Mouse (Mus musculus): ENCODE measurements around the gene Prss45. TPM values are rescaled to one million over a fixed set of nuclear protein-coding genes. Genes with fewer than 3 reads are reported as not detected.

The Prss45 gene
- total and polyA plus RNA-seq, 3 experiments = not detected

DNA sequence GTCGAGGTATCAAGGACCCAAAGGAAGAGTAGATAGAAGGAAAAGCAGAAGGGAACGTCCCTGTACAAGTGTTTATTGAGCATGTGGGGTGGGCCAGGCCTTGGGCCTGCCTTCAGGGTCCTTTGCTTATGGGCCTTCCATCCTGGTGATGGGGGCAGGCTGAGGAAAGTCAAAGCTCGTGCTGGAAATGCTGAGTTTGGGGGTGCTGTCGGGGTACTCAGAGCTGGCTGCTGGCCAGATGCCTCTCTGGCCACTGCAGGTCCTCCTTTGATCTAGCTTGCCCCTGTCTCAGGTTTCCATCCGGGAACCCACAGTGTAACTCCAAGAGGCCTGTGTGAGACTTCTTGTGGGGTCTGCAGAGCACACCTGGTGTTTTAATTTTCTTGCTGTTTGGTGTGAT, 24.1 kb downstream of the Prss45 start:
- no peak for TF ChIP-seq HCFC1 (IDR thresholded peaks at IDR 0.05; ENCODE audit: low read depth, low read length)
- no peak overlapping the region for H3K4me2 ChIP-seq (ENCODE audit: insufficient read depth, low read depth, poor library complexity, severe bottlenecking)
- no peaks in the 10 kb centered on the region for H3K36me3 ChIP-seq (replicated peaks in 1 of 2; ENCODE audit: control insufficient read depth in 1 of 2, insufficient read depth in 1 of 2, low read length in 1 of 2)
- no peak for DNase-seq (ENCODE audit: extremely low read depth)
- H3K27ac ChIP-seq (ENCODE audit: insufficient read depth, low read depth) = no peak overlapping the region
- no peak overlapping the region for H3K4me3 ChIP-seq (replicated peaks in 1 of 3; ENCODE audit: low read depth in 2 of 3, low read length in 2 of 3, poor library complexity in 1 of 3)
- H3K9me3 ChIP-seq (replicated peaks; ENCODE audit: low read length) = no peaks in the 10 kb centered on the region
- peaks cover 5% of the 10 kb centered on the region for H3K27me3 ChIP-seq (replicated peaks)
- in situ Hi-C loops (cut with MboI; ENCODE audit: low pct_ligation_motif_present, low pct_unique_long_range_greater_than_20kb, low sequenced_read_pairs) (no loop called here), dilution Hi-C loops (cut with MboI; ENCODE audit: extremely low pct_ligation_motif_present, extremely low pct_unique_long_range_greater_than_20kb, low sequenced_read_pairs) (no loop called here)
- no peaks in the 10 kb centered on the region for H3K79me2 ChIP-seq (replicated peaks; ENCODE audit: control insufficient read depth, extremely low read depth, insufficient read depth, poor library complexity, severe bottlenecking)
- H3K4me1 ChIP-seq (ENCODE audit: control insufficient read depth in 1 of 2, insufficient read depth in 2 of 2) = peaks cover 0 to 7% of the 10 kb centered on the region in 2 experiments; a peak in 1 of 4 replicates
- H3K9ac ChIP-seq (ENCODE audit: insufficient read depth, low read depth) = no peak overlapping the region

DNA sequence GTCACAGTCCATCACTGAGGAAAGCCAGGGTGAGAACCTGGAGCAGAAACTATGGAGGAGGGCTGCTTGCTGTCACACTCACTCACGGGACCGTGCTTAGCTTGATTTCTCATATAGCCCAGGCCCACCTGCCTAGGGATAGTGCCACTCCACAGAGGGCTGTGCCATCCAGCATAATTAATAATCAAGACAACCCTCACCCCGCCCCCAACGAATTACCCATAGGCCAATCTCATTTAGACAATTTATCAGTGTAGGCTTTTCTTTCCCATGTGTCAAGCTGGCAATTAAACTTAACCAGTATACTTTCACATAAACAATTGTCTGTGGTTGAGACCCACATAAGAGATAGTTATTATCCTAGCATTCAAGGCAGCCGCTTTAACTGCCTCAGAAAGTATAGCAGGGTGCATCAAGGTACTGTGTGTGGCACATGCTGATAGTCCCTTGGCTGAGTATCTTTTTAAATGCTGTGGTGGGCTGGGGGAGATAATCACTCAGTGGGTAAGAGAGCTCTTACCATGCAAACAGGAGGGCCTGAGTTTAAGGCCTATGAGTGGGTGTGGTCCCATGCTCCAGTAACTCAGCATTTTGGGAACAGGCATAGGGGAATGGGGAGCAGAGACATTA, 24.7 kb downstream of the Prss45 start:
- Histone ChIP-seq H3K27me3 (replicated peaks) (peaks cover 6% of the 10 kb centered on the region), H3K27ac (ENCODE audit: insufficient read depth, low read depth) (no peak overlapping the region), H3K9me3 (replicated peaks; ENCODE audit: low read length) (no peaks in the 10 kb centered on the region), H3K9ac (ENCODE audit: insufficient read depth, low read depth) (no peak overlapping the region), H3K36me3 (replicated peaks in 1 of 2; ENCODE audit: control insufficient read depth in 1 of 2, insufficient read depth in 1 of 2, low read length in 1 of 2) (no peaks in the 10 kb centered on the region), H3K4me2 (ENCODE audit: insufficient read depth, low read depth, poor library complexity, severe bottlenecking) (no peak overlapping the region), H3K4me3 (replicated peaks in 1 of 3; ENCODE audit: low read depth in 2 of 3, low read length in 2 of 3, poor library complexity in 1 of 3) (no peak overlapping the region), H3K4me1 (ENCODE audit: control insufficient read depth in 1 of 2, insufficient read depth in 2 of 2) (peaks cover 0 to 7% of the 10 kb centered on the region in 2 experiments; a peak in 1 of 4 replicates), H3K79me2 (replicated peaks; ENCODE audit: control insufficient read depth, extremely low read depth, insufficient read depth, poor library complexity, severe bottlenecking) (no peaks in the 10 kb centered on the region)
- dilution Hi-C loops (cut with MboI; ENCODE audit: extremely low pct_ligation_motif_present, extremely low pct_unique_long_range_greater_than_20kb, low sequenced_read_pairs) = no loop called here
- TF ChIP-seq SMC3 (IDR thresholded peaks at IDR 0.05; ENCODE audit: low read depth, low read length) (no peak), MXI1 (IDR thresholded peaks at IDR 0.05; ENCODE audit: low read depth, low read length) (no peak), MAX (IDR thresholded peaks at IDR 0.05; ENCODE audit: low read length) (no peak), KAT2A (IDR thresholded peaks at IDR 0.05; ENCODE audit: insufficient replicate concordance, low read length) (no peak), E2F4 (IDR thresholded peaks at IDR 0.05; ENCODE audit: insufficient replicate concordance, low read depth, low read length) (no peak), IRF4 (IDR thresholded peaks at IDR 0.05; ENCODE audit: low read depth, low read length) (no peak), POLR2AphosphoS2 (IDR thresholded peaks at IDR 0.05; ENCODE audit: low read depth, low read length) (no peak), ZKSCAN1 (IDR thresholded peaks at IDR 0.05; ENCODE audit: borderline replicate concordance, low read depth, low read length) (no peak), HCFC1 (IDR thresholded peaks at IDR 0.05; ENCODE audit: low read depth, low read length) (no peak), NELFE (IDR thresholded peaks at IDR 0.05; ENCODE audit: low read depth, low read length) (no peak), MAFK (IDR thresholded peaks at IDR 0.05; ENCODE audit: insufficient replicate concordance, low read length) (no peak), JUND (conservative IDR thresholded peaks at IDR 0.05; ENCODE audit: low read depth, low read length) (no peak), MYC (IDR thresholded peaks at IDR 0.05; ENCODE audit: low read depth, low read length) (no peak), JUN (IDR thresholded peaks at IDR 0.05; ENCODE audit: insufficient read depth, low read depth, low read length) (no peak), CHD1 (IDR thresholded peaks at IDR 0.05; ENCODE audit: low read depth, low read length) (no peak), EP300 (IDR thresholded peaks at IDR 0.05; ENCODE audit: low read length) (no peak), GABPA (IDR thresholded peaks at IDR 0.05; ENCODE audit: insufficient replicate concordance, low read depth, low read length) (no peak), ZMIZ1 (IDR thresholded peaks at IDR 0.05; ENCODE audit: low read depth, low read length) (no peak), ELF1 (IDR thresholded peaks at IDR 0.05; ENCODE audit: low read depth, low read length) (no peak), TCF12 (IDR thresholded peaks at IDR 0.05; ENCODE audit: low read depth, low read length) (no peak)
- DNase-seq (ENCODE audit: extremely low read depth) = no peak
- in situ Hi-C loops (cut with MboI; ENCODE audit: low pct_ligation_motif_present, low pct_unique_long_range_greater_than_20kb, low sequenced_read_pairs) = no loop called here

Data from CH12.LX (cell line).